Mouse (Mus musculus): ENCODE results near the gene Nab1. TPM values are rescaled to one million over a fixed set of nuclear protein-coding genes. Genes with fewer than 3 reads are reported as not detected.

The Nab1 gene
- total RNA-seq, 2 experiments from 2014 or later = 25.6 to 26.2 TPM

DNA sequence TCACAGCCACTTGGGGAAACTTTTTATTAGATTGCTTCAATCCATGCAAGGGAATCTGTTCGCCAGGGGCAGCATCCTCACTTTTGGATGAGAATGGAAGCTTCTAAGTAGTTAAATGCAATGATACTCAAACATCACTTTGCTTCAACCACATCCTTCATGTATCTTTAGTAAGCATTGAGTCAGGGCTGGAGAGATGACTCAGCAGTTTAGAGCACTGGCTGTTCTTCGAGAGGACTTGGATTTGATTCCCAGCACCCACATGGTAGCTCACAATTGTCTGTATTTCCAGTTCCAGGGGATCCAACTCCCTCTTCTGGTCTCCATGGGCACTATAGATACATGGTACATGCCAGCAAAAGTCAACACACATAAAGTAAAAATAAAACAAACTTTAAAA is 77.4 kb downstream of the Nab1 start:
- no peak for DNase-seq (ENCODE audit: low spot score in 2 of 2)
- intact Hi-C loops (cut with DNase I) = no loop called here

DNA sequence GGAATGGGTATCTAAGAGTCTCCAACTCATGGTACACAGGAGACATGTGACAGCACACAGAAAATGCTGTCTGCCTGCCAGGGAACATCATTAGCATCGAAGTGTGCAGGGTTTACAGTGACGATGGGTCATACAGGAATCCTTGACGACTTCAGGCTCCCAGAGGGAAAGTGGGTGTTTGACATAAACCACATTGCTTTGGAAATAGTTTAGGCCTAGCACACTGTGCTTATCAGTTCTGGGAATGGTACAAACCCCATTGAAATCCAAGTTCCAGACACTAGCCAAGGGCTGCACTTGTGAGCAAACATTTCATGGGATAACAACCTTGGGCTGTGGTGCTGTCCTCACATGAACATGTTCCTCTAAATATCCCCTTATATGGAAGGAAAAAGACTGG is 78.3 kb downstream of the Nab1 start:
- DNase-seq (ENCODE audit: low spot score in 2 of 2) = no peak
- intact Hi-C loops (cut with DNase I) = no loop called here

DNA sequence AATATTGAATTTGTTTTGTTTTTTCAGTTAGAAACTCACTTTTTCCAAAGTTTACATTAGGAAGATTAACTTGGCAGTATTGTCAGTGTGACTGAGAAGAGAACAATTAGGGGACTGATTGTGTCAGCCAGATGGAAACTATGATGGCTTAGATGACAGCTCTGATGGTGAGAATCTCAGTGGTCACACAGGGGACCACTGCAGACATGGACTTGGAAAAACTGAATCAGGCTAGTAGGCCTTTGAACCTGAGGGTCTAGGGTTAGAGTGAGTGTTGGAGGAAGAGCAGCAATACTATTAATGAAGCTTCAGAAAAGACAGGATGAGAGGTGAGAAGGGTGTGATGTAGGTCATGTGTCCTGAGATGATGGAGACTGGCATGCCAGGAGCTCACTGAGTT is 78.9 kb downstream of the Nab1 start:
- DNase-seq (ENCODE audit: low spot score in 2 of 2) = no peak
- intact Hi-C loops (cut with DNase I) = no loop called here

DNA sequence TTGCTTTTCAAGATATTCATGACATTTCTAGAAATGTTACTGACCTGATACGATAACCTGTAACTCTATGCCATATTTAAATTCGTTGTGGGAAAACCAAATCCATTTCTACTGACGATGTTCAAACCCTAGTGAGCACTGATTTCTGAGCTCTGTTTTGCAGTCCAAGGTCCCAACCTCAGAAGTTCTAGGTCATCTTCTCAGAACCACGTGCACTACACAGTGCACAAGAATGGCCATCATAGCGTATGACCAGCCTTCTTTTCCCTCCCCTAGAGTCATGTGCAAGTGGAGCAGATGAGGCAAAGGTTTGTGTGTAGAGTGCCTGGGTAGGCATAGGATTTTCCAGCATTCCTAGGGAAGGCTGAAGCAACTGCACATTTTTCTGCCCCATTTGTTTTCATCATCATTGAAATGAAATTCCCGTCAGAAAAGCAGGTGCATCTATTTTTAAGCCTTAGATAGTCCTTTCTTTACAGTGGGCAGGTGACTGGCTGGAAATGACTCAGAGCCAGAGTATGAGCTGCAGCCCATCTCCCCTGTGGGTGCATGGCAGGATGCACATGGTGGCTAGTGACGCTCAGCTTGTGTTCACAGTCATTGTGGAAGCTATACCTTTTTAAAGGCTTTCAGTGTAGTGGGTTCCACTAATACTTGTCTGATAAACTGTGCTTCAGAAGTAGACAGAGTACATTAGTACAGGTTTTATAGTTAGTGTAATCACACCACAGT is 81.2 kb downstream of the Nab1 start:
- DNase-seq (ENCODE audit: low spot score in 2 of 2) = no peak

More for the DNA sequence above, 81.2 kb downstream of the Nab1 start:
- intact Hi-C loops (cut with DNase I) = no loop called here

Other genes with a start within 250 kb of the Nab1 start
- gene Nemp2, start 130.0 kb upstream of the Nab1 start, total RNA-seq (2021) = 1 to 10 TPM; 4.2 to 4.5 TPM
- gene Mfsd6, start 226.8 kb upstream of the Nab1 start, total RNA-seq (2021) = 10 to 100 TPM; 72.4 to 74.4 TPM

All from left cerebral cortex, postnatal 25 days (tissue).